Mouse (Mus musculus): ENCODE measurements at regions not wholly inside any gene's neighbourhood (a gene's known extent, or its start where the extent isn't known, plus 50 kb on each side); places are given as distances from the start of the nearest gene placed in this dataset.

GRCm38 (mm10) chr1:92700107-92700506 lies 51.5 kb upstream of the Otos start:
- TF ChIP-seq MAFK (IDR thresholded peaks at IDR 0.05; ENCODE audit: insufficient read depth, low read depth, low read length) (no peak), ZNF384 (IDR thresholded peaks at IDR 0.05; ENCODE audit: low read depth, low read length) (no peak)

Measured in ES-E14 (cell line).